Comparison of ENCODE assay signal across 8 mouse cellular contexts in genomic region chr1:159524051-159524549, GRCm38 (mm10). TPM values are rescaled to one million over a fixed set of nuclear protein-coding genes. Genes with fewer than 3 reads are reported as not detected.
A peak's percentile ranks its signal among the peaks of the same experiment; 100 is the strongest.
DNase-seq lines count a peak whose midpoint lies in the region; ATAC-seq lines count a peak whose summit lies in the region.

No protein-coding gene starts in this region.

- no peak overlapping the region for H3K9ac ChIP-seq in heart, embryonic 12.5 days
- H3K9ac ChIP-seq in limb, embryonic 12.5 days (replicated peaks): no peak overlapping the region
- peak overlapping the region; percentile 71 for H3K9ac ChIP-seq in midbrain, embryonic 16.5 days (ENCODE audit: low read depth, low read length)

- H3K9me3 ChIP-seq in heart, embryonic 12.5 days (replicated peaks): no peaks in the 10 kb centered on the region
- no peaks in the 10 kb centered on the region for H3K9me3 ChIP-seq in limb, embryonic 12.5 days
- H3K9me3 ChIP-seq in midbrain, embryonic 16.5 days (replicated peaks; ENCODE audit: control insufficient read depth, low read length, poor library complexity, severe bottlenecking): no peaks in the 10 kb centered on the region

- no peak overlapping the region for H3K4me3 ChIP-seq in heart, embryonic 12.5 days
- H3K4me3 ChIP-seq in limb, embryonic 12.5 days (replicated peaks): no peak overlapping the region
- H3K4me3 ChIP-seq in midbrain, embryonic 16.5 days (ENCODE audit: low read depth, low read length): peak overlapping the region; percentile 49

- H3K4me2 ChIP-seq in heart, embryonic 12.5 days: no peak overlapping the region
- peak overlapping the region; percentile 27 for H3K4me2 ChIP-seq in limb, embryonic 12.5 days
- peak overlapping the region; percentile 63 for H3K4me2 ChIP-seq in midbrain, embryonic 16.5 days (ENCODE audit: low read length)

- no peak; the same call in 1 of the 2 replicates for ATAC-seq in heart, embryonic 12.5 days (ENCODE audit: insufficient number of reproducible peaks, low FRiP score)
- ATAC-seq in limb, embryonic 12.5 days (ENCODE audit: insufficient number of reproducible peaks, insufficient read depth, low FRiP score, low TSS enrichment, low read depth): no peak; the same call in 1 of the 2 replicates
- peak; percentile 91 for ATAC-seq in midbrain, embryonic 16.5 days

- peak; percentile 24 for DNase-seq in heart, adult 8-10 months (ENCODE audit: low spot score)
- DNase-seq in cerebellum, postnatal 10 days: peak; percentile 72 to 76
- peak; percentile 47 to 54 for DNase-seq in frontal cortex, postnatal 25 days (ENCODE audit: low spot score in 2 of 2)
- DNase-seq in kidney, adult 18-20 months: peak; percentile 46
- peak; percentile 89 for DNase-seq in testis, postnatal 10 days (ENCODE audit: low spot score)

- no peaks in the 10 kb centered on the region for H3K36me3 ChIP-seq in heart, embryonic 12.5 days
- no peaks in the 10 kb centered on the region for H3K36me3 ChIP-seq in limb, embryonic 12.5 days
- H3K36me3 ChIP-seq in midbrain, embryonic 16.5 days (ENCODE audit: control insufficient read depth, insufficient read depth, low read length): no peaks in the 10 kb centered on the region

- no peak overlapping the region for H3K27ac ChIP-seq in heart, embryonic 12.5 days (ENCODE audit: poor library complexity, severe bottlenecking)
- no peak overlapping the region for H3K27ac ChIP-seq in limb, embryonic 12.5 days
- H3K27ac ChIP-seq in midbrain, embryonic 16.5 days (ENCODE audit: low read length): peak overlapping the region; percentile 74

- H3K4me1 ChIP-seq in heart, embryonic 12.5 days (replicated peaks): no peaks in the 10 kb centered on the region
- H3K4me1 ChIP-seq in limb, embryonic 12.5 days (replicated peaks): no peaks in the 10 kb centered on the region
- peaks cover 10% of the 10 kb centered on the region for H3K4me1 ChIP-seq in midbrain, embryonic 16.5 days (ENCODE audit: control insufficient read depth, insufficient read depth, low read length)

- WGBS in heart, embryonic 12.5 days: 1% methylated on average over 18 of the region's 18 CpGs
- 1% methylated on average over 18 of the region's 18 CpGs for WGBS in limb, embryonic 12.5 days
- under 1% methylated on average over 18 of the region's 18 CpGs for WGBS in midbrain, embryonic 16.5 days

- peaks cover 30% of the 10 kb centered on the region for H3K27me3 ChIP-seq in heart, embryonic 12.5 days (replicated peaks)
- H3K27me3 ChIP-seq in limb, embryonic 12.5 days: peaks cover 16% of the 10 kb centered on the region
- H3K27me3 ChIP-seq in midbrain, embryonic 16.5 days (ENCODE audit: control insufficient read depth, insufficient read depth, low read depth, low read length): 0 out of 2 replicates have a peak, but pooled peaks cover 2% of the 10 kb centered on the region

RNA-seq across cellular contexts. Expression of gene Tnr, which starts 0.5 kb away (rescaled TPM):
- under 1 TPM; 0.03 to 0.25 (median 0.10) TPM for total RNA-seq in heart, adult 8-10 months (2022)
- not detected in 2 replicates for polyA plus RNA-seq in heart, embryonic 12.5 days (2016; fragmentation: Nextera tagmentation; extraction: Ambion mirVana)
- not detected in 2 replicates for polyA plus RNA-seq in limb, embryonic 12.5 days (2016; fragmentation: Nextera tagmentation; extraction: Ambion mirVana)
- 4.5 and 5.4 TPM in 2 replicates for polyA plus RNA-seq in midbrain, embryonic 16.5 days (2015; fragmentation: Nextera tagmentation; extraction: Ambion mirVana)

Comparison
In these comparisons a context has a peak if more than half of its experiments do, and no peak if none do; other contexts are left out.
1. DNase-seq: peak in every context shown above with its lines; median percentile 89 in testis, postnatal 10 days; 74 in cerebellum, postnatal 10 days; 50 in frontal cortex, postnatal 25 days; 46 in kidney, adult 18-20 months; 24 in heart, adult 8-10 months.